Mouse (Mus musculus): ENCODE results near the gene Wdr20. TPM values are rescaled to one million over a fixed set of nuclear protein-coding genes. Genes with fewer than 3 reads are reported as not detected.

Gene Wdr20
- polyA plus RNA-seq (2012; rRNA removed): 14.8 and 17.0 TPM in 2 replicates

DNA sequence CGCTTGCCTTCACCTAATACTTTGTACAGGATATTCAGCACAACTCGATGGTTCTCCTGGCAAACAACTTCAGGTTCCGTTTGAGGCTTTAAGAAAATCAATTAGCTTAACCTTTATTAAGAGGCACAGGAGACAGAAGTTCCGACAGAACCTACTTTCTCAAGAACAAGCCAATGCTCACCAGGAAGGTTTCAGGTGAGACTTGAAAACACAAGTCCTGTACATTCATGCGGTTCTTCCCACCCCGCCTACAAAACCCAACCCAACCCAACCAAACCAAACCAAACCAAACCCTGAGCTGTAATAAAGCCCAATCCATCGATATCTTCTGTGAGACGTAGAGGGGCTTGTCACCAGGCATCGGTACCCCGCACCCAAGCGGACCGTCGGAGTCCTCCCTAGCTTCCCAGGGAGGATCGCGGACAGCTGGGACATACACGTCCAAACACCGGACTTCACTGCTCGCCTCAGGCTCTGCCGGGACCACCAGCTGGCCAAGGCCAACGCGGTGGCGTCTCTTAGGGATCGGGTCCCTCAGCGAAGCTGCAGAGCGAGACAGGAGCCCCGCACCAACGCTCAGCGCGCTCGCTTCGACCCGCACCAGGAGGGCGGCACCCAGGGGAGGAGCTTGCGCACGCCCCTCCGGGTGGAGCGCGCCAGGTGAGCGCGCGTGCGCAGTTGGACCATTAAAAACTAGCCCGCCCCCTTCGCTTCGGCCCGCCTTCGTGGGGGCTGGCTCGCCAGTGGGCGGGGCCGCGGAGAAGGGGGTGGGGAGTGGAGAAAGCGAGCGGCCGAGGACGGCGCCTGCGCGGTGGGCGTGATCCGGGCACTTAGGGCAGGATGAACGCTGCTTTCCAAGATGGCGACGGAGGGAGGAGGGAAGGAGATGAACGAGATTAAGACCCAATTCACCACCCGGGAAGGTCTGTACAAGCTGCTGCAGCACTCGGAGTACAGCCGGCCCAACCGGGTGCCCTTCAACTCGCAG lies at the start of gene Wdr20:
Gene Wdr20 (plus strand): TSS at position 775 of the 988 bp plus-strand sequence.

DNA sequence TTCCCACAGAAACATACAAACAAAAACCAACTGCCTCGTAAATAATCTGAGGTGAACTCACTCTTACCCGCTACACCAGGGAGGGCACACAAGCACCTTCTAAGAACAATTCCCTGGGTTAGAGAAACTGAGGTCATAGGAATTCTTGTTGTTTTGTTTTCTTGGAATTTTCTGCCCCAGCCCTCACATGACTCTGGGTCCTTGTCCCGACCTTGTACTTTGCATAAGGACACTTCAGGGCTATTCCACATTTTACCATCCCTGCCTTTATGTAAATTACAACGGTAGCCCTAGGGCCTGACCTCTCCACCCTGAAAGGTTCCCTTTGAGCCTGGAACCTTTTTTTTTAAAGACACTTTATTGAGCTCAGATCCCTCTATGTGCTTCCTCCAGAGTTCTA lies 35.2 kb upstream of the Wdr20 start, which contains the start of gene Hsp90aa1:
Gene Hsp90aa1 (minus strand): TSS at position 173 of the 400 bp plus-strand sequence.

DNA sequence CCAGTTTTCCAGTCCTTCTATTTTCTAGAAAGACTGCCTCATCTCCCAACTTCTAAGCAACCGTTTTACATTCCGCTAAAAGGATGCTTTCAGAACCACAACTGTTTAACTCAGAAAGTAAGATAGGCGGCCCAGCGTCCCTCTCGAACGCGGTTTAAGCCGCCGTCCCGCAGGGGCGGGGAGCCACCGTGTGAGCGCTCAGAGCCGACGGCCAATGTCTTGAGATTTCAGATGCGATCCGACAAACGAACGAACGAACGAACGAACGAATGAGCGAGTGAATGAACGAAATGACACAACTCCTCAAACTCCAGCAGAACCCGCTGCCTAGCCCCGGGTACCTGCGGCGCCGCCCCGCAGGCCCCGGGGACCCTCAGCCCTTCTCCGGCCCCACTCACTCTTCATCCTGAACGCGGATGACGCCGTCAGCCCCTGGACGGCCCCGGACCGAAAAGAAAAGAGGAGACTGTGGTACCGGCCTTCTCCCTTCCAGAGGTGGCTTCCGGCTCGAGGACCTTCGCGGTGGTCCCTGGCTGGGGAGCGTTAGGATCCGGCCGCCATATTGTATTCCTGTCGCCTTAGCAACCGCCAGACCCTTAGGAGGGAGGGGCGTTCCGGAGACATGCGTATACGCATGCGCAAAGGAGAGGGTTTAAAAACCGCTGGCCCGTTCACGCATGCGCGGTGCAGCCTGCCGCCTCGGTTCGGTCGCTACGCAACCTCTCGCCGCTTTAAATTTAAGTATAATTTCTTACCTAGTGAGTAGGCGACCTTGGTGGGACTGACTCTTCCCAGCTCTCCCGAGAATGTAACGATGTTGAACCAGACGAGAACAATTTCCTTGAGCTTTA lies 102.8 kb downstream of the Wdr20 start, which contains the start of gene Mok:
Gene Mok (minus strand): TSS at position 592 of the 851 bp plus-strand sequence.

DNA sequence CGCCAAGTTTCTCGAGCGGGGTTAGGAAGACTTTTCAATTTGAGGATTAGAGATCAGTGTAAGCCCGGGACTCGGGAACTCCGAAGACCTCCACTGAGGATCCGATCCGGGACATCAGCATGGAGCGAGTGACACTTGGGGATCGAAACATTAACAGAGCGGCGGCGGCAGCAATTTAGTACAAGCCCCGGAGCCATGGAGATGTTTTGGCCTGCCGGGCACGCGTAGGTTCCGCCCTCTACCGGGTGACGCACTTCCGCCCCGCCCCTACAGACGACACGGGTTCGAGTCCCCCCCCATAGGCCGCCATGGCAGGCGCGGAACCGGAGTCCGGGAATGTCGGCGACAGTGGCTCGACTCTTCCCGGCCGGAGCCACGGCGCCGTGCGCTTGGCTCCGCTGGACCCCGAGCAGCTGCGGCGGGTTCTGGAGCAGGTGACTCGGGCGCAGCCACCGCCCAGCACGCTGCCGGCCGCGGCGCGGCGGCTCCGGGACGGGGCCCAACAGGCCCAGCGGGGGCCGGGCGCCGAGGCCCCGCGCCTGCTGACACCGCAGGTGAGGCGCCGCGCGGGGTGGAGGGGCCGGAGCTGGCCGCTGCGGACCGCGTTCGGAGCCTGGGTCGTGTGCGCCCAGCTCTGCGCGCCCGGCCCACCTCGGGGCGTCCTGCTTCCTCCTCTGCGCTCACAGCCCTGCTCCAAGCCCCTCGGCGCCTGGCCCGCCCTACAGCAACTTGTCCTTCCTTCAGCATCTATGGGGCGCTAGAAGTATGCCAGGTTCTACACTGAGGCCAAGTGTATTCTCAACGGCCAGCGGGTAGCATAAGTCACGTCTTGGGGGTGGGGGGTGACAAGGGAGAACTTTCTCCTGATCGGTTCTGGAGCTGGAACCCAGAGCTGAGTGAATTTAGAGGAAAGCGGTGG lies 112.5 kb downstream of the Wdr20 start, which contains the start of gene Zfp839:
Gene Zfp839 (plus strand): TSS at position 244 of the 919 bp plus-strand sequence.

Other genes with a start within 250 kb of the Wdr20 start
- gene Dync1h1, start 136.5 kb upstream of the Wdr20 start, polyA plus RNA-seq (2012; rRNA removed): 343 and 346 TPM in 2 replicates
- not detected in 2 replicates for gene 1700001K19Rik, start 55.3 kb upstream of the Wdr20 start, polyA plus RNA-seq (2012; rRNA removed)
- 94.0 and 152 TPM in 2 replicates for gene Hsp90aa1, start 35.2 kb upstream of the Wdr20 start, polyA plus RNA-seq (2012; rRNA removed)
- 7.0 and 7.1 TPM in 2 replicates for gene Mok, start 103.0 kb downstream of the Wdr20 start, polyA plus RNA-seq (2012; rRNA removed)
- 8.8 and 9.4 TPM in 2 replicates for gene Zfp839, start 112.3 kb downstream of the Wdr20 start, polyA plus RNA-seq (2012; rRNA removed)
- 56.8 and 73.0 TPM in 2 replicates for gene Cinp, start 151.2 kb downstream of the Wdr20 start, polyA plus RNA-seq (2012; rRNA removed)
- 13.1 and 15.7 TPM in 2 replicates for gene Tecpr2, start 151.3 kb downstream of the Wdr20 start, polyA plus RNA-seq (2012; rRNA removed)
- 53.1 and 58.5 TPM in 2 replicates for gene Ankrd9, start 241.1 kb downstream of the Wdr20 start, polyA plus RNA-seq (2012; rRNA removed)